Mouse (Mus musculus): ENCODE measurements around the gene Mycbp2. TPM values are rescaled to one million over a fixed set of nuclear protein-coding genes. Genes with fewer than 3 reads are reported as not detected.

Mycbp2 gene
- polyA plus RNA-seq, 1 experiment from 2014 or later: 19.4 TPM

DNA sequence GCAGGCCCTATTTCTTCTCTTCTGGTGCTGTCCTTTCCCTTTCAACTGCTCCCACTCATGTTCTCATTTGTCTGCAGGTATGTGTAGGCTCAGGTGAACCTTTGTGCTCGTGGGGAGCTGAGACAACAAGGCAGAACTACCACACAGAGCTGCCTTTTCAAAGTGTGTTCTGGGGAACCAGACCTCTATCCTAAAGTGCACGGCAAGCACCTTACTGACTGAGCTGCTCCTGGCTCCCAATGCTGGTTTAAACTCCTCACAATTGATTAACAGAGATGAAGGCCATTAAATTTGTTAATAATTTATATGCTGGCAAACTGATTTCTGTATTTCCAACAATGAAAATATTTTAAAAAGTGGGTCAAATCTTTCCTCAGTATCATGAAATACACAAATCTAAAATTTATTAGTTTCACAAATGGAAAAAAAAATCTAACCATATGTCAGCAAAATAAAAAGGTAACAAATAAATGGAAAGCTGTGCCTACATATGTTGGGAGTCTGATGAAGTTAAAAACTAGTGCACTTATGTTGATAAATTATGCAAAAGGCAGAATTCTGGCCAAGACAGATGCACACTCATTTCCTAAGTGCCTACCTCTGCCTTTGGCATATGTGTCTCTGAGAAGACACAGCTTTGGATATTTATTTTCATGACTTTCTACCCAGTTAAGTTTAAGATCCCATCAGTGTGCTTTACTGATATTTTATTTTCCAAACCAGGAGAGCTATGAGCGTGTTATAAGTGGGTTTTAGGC is 233.8 kb downstream of the Mycbp2 start:
- ATAC-seq (ENCODE audit: insufficient number of reproducible peaks, low FRiP score, low TSS enrichment, low read depth) (no peak), DNase-seq (ENCODE audit: low spot score) (no peak)
- H3K27ac ChIP-seq (replicated peaks; ENCODE audit: low read depth, low read length): no peak overlapping the region
- H3K4me1 ChIP-seq (ENCODE audit: control insufficient read depth, insufficient read depth, low read length): no peaks in the 10 kb centered on the region
- no peaks in the 10 kb centered on the region for H3K9me3 ChIP-seq (ENCODE audit: control insufficient read depth, low read length)
- H3K4me2 ChIP-seq (ENCODE audit: low read depth, severe bottlenecking): no peak overlapping the region
- no peak overlapping the region for H3K4me3 ChIP-seq (ENCODE audit: low read depth, low read length)
- 88% methylated on average over 3 of the region's 3 CpGs for WGBS
- H3K9ac ChIP-seq (ENCODE audit: low read length): no peak overlapping the region
- peaks cover 8% of the 10 kb centered on the region; the same call in 1 of the 2 replicates for H3K36me3 ChIP-seq (ENCODE audit: control insufficient read depth, insufficient read depth, low read length)
- no peaks in the 10 kb centered on the region for H3K27me3 ChIP-seq (ENCODE audit: control insufficient read depth, insufficient read depth, low read length)

DNA sequence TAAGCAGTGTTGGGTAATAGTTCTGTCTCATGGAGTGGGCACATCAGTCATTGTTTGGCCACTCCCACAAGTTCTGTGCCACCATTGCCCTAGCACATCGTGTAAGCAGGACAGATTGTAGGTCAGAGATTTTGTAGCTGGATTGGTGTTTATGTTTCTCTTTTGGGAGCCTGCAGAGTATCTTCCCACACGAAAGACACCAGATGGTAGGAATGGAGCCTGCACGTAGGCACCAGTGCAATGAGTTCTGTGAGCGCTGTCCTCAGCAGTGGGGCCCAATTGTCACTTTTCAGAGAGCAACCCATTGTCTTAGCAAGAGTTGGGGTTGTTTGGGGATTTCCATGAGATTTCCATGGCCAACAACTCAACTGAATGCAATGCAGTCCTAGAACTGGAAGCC is 236.6 kb downstream of the Mycbp2 start:
- no peaks in the 10 kb centered on the region for H3K27me3 ChIP-seq (ENCODE audit: control insufficient read depth, insufficient read depth, low read length)
- 89% methylated on average over 4 of the region's 4 CpGs for WGBS
- no peak for ATAC-seq (ENCODE audit: insufficient number of reproducible peaks, low FRiP score, low TSS enrichment, low read depth)
- no peak overlapping the region for H3K4me2 ChIP-seq (ENCODE audit: low read depth, severe bottlenecking)
- H3K4me3 ChIP-seq (ENCODE audit: low read depth, low read length): no peak overlapping the region
- no peak for DNase-seq (ENCODE audit: low spot score)
- 0 out of 2 replicates have a peak, but pooled peaks cover 4% of the 10 kb centered on the region for H3K36me3 ChIP-seq (ENCODE audit: control insufficient read depth, insufficient read depth, low read length)
- H3K27ac ChIP-seq (replicated peaks; ENCODE audit: low read depth, low read length): no peak overlapping the region
- H3K4me1 ChIP-seq (ENCODE audit: control insufficient read depth, insufficient read depth, low read length): no peaks in the 10 kb centered on the region
- no peaks in the 10 kb centered on the region for H3K9me3 ChIP-seq (ENCODE audit: control insufficient read depth, low read length)
- no peak overlapping the region for H3K9ac ChIP-seq (ENCODE audit: low read length)

DNA sequence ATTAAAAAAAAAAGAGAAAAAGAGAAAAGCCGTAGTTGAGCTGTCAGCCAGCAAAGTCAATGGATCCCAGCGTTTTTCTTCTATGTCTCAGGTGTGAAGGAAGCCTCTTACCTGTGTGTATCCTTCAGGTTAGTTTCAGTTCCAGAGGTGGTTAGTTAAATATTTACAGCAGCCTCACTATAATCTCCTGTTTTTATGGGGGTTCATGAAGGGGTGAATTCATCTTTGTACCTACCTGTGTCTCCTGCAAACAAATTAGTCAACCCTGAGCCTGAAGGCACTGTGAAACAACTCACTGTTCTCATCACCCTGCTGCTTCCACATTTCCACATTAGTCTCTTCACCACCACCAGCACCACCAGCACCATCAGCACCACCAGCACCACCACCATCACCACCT is 240.3 kb downstream of the Mycbp2 start:
- WGBS: 90% methylated on average over 2 of the region's 2 CpGs
- H3K36me3 ChIP-seq (ENCODE audit: control insufficient read depth, insufficient read depth, low read length): no peaks in the 10 kb centered on the region

DNA sequence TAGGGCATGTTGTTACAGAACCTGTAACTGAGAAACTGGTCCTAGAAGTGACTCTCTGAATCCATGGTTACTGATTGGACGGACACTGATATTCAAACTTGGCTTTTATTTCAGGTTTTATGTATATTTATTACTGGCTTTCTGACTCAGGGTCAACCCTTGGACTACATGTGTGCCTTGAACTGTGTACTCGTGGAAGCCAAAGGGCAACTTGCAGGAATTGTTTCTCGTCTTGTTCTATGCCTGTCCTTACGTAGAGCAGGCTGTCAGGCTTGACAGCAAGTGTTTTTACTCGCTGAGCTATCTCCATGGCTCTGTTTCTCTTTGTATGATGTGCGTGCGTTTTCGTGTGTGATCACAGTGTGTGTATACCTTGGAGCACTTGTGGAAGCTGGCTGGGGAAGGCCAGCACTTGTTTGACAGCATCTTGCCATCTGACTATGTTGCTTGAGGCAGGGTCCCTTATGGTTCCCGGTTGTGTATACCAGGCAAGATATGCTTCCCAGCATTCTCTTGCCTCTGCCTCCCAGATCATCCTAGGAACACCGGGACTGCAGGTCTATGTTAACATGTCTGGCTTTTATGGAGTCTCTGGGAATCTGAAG is 243.8 kb downstream of the Mycbp2 start:
- H3K9ac ChIP-seq (ENCODE audit: low read length): no peak overlapping the region
- no peaks in the 10 kb centered on the region for H3K36me3 ChIP-seq (ENCODE audit: control insufficient read depth, insufficient read depth, low read length)
- H3K4me1 ChIP-seq (ENCODE audit: control insufficient read depth, insufficient read depth, low read length): no peaks in the 10 kb centered on the region
- no peak overlapping the region for H3K4me3 ChIP-seq (ENCODE audit: low read depth, low read length)
- no peak overlapping the region for H3K27ac ChIP-seq (replicated peaks; ENCODE audit: low read depth, low read length)
- no peaks in the 10 kb centered on the region for H3K27me3 ChIP-seq (ENCODE audit: control insufficient read depth, insufficient read depth, low read length)
- 83% methylated on average over 10 of the region's 10 CpGs for WGBS
- H3K9me3 ChIP-seq (ENCODE audit: control insufficient read depth, low read length): no peaks in the 10 kb centered on the region
- no peak for DNase-seq (ENCODE audit: low spot score)
- ATAC-seq (ENCODE audit: insufficient number of reproducible peaks, low FRiP score, low TSS enrichment, low read depth): no peak
- no peak overlapping the region for H3K4me2 ChIP-seq (ENCODE audit: low read depth, severe bottlenecking)

More for the DNA sequence above, 240.3 kb downstream of the Mycbp2 start:
- no peaks in the 10 kb centered on the region for H3K27me3 ChIP-seq (ENCODE audit: control insufficient read depth, insufficient read depth, low read length)
- ATAC-seq (ENCODE audit: insufficient number of reproducible peaks, low FRiP score, low TSS enrichment, low read depth) (no peak), DNase-seq (ENCODE audit: low spot score) (no peak)
- no peak overlapping the region for H3K27ac ChIP-seq (replicated peaks; ENCODE audit: low read depth, low read length)
- H3K9ac ChIP-seq (ENCODE audit: low read length): no peak overlapping the region
- H3K4me3 ChIP-seq (ENCODE audit: low read depth, low read length): no peak overlapping the region
- no peak overlapping the region for H3K4me2 ChIP-seq (ENCODE audit: low read depth, severe bottlenecking)
- H3K4me1 ChIP-seq (ENCODE audit: control insufficient read depth, insufficient read depth, low read length): no peaks in the 10 kb centered on the region
- no peaks in the 10 kb centered on the region for H3K9me3 ChIP-seq (ENCODE audit: control insufficient read depth, low read length)

DNA sequence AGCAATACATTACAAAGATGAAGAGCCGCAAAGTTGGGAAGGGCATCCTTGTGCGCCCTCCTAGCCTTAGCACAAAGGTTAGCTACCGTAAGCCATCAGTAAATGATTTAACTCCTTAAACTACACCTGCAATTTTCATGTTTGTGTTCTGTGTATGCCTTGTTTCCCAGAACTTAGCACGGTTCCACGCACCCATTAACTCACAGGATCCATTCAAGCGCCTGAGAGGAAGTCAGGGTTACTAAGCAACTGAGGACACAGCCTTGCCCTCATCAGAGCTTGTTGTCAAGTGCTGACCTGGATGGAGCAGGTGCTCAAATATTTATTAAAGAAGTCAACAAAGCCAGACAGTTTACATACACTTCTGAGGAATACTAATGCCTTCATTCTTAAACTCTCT is 244.4 kb downstream of the Mycbp2 start:
- Histone ChIP-seq H3K4me2 (ENCODE audit: low read depth, severe bottlenecking) (no peak overlapping the region), H3K27ac (replicated peaks; ENCODE audit: low read depth, low read length) (no peak overlapping the region), H3K4me1 (ENCODE audit: control insufficient read depth, insufficient read depth, low read length) (no peaks in the 10 kb centered on the region), H3K9ac (ENCODE audit: low read length) (no peak overlapping the region), H3K4me3 (ENCODE audit: low read depth, low read length) (no peak overlapping the region), H3K9me3 (ENCODE audit: control insufficient read depth, low read length) (no peaks in the 10 kb centered on the region), H3K27me3 (ENCODE audit: control insufficient read depth, insufficient read depth, low read length) (no peaks in the 10 kb centered on the region), H3K36me3 (ENCODE audit: control insufficient read depth, insufficient read depth, low read length) (no peaks in the 10 kb centered on the region)
- ATAC-seq (ENCODE audit: insufficient number of reproducible peaks, low FRiP score, low TSS enrichment, low read depth) (no peak), DNase-seq (ENCODE audit: low spot score) (no peak)
- 74% methylated on average over 6 of the region's 6 CpGs for WGBS

DNA sequence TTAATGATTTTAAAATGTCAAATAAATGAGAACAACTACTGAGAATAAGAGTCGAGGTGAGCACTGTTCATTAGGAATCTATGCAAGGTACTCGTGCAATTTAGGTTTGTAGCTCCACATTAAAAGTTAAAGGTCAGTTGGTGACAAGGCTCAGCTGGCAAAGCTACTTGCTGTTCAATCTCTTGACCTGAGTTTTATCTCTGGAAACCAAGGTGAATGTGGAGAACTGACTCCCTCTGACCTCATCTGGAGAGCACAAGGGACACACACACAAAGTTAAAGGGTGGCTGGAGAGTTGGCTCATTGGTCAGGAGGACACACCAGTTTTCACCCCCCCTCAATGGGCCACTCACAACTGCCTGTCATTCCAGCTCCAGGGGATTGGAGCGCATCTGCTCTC is 245.4 kb downstream of the Mycbp2 start:
- no peaks in the 10 kb centered on the region for H3K9me3 ChIP-seq (ENCODE audit: control insufficient read depth, low read length)
- H3K4me2 ChIP-seq (ENCODE audit: low read depth, severe bottlenecking): no peak overlapping the region
- no peak for ATAC-seq (ENCODE audit: insufficient number of reproducible peaks, low FRiP score, low TSS enrichment, low read depth)
- DNase-seq (ENCODE audit: low spot score): no peak
- no peak overlapping the region for H3K27ac ChIP-seq (replicated peaks; ENCODE audit: low read depth, low read length)
- H3K27me3 ChIP-seq (ENCODE audit: control insufficient read depth, insufficient read depth, low read length): no peaks in the 10 kb centered on the region
- H3K4me1 ChIP-seq (ENCODE audit: control insufficient read depth, insufficient read depth, low read length): no peaks in the 10 kb centered on the region
- H3K36me3 ChIP-seq (ENCODE audit: control insufficient read depth, insufficient read depth, low read length): no peaks in the 10 kb centered on the region
- 80% methylated on average over 3 of the region's 3 CpGs for WGBS
- H3K4me3 ChIP-seq (ENCODE audit: low read depth, low read length): no peak overlapping the region
- H3K9ac ChIP-seq (ENCODE audit: low read length): no peak overlapping the region

DNA sequence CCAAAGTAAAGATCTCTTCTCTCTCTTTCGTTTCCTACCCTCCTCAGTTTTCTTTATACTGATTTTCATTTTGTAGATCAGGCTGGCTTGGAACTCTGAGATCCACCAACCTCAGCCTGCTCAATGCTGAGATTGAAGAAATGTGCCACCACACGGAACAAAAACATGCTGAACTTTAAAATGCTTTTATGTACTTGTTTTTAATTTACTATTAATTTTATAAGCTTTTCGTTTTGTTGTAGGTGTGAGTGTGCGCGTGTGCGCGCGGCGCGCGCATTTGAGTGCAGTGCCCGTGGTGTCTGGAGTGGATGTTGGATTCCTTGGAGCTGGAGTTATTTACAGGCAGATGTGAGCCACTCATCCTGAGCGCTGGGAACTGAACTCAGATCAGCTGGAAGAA is 246.3 kb downstream of the Mycbp2 start:
- no peak overlapping the region for H3K4me2 ChIP-seq (ENCODE audit: low read depth, severe bottlenecking)
- no peaks in the 10 kb centered on the region for H3K36me3 ChIP-seq (ENCODE audit: control insufficient read depth, insufficient read depth, low read length)
- H3K4me1 ChIP-seq (ENCODE audit: control insufficient read depth, insufficient read depth, low read length): no peaks in the 10 kb centered on the region
- no peak overlapping the region for H3K4me3 ChIP-seq (ENCODE audit: low read depth, low read length)
- H3K27ac ChIP-seq (replicated peaks; ENCODE audit: low read depth, low read length): no peak overlapping the region
- no peak for DNase-seq (ENCODE audit: low spot score)
- ATAC-seq (ENCODE audit: insufficient number of reproducible peaks, low FRiP score, low TSS enrichment, low read depth): no peak
- no peak overlapping the region for H3K9ac ChIP-seq (ENCODE audit: low read length)
- 82% methylated on average over 13 of the region's 13 CpGs for WGBS
- H3K9me3 ChIP-seq (ENCODE audit: control insufficient read depth, low read length): no peaks in the 10 kb centered on the region
- H3K27me3 ChIP-seq (ENCODE audit: control insufficient read depth, insufficient read depth, low read length): no peaks in the 10 kb centered on the region

DNA sequence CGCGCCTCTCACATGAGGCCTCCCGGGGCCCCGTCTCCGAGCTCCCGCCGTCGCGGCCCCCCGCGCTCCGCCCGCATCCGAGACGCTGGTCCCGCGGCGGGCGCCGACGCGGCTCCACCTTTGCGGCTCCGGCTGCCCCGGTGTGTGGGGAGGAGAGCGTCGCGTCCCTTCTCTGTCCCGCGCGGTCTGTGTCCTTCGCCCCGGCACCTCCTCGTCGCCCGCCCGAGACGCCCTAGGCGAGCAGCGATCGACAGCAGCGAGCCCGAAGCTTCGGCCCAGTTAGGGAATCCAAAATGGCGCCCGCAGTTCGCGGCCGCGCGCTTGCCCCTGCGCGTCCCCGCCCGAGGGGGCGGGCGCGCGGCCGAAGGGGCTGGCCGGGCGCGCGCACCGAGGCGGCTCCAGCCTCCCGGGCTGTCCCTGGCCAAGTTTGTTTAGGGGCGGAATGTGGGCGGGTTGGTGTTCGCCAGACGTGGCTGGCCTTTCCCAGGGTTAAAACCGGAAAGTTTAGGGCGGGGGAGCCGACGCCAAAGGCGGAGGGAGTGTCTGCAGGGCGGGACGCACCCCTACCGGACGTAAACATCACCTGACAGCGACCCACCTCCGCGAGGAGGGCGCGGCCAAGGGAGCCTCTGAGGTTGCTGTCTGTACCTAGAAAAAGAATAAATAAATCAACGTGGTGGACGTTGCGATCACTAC is 247.2 kb downstream of the Mycbp2 start, which contains the start of gene Fbxl3:
Gene Fbxl3 (minus strand): TSS at position 329 of the 696 bp plus-strand sequence.
- WGBS: under 1% methylated on average over 86 of the region's 88 CpGs
- H3K36me3 ChIP-seq (ENCODE audit: control insufficient read depth, insufficient read depth, low read length): no peaks in the 10 kb centered on the region; the same call in 1 of the 2 replicates
- DNase-seq (ENCODE audit: low spot score) (peak; percentile 90), ATAC-seq (ENCODE audit: insufficient number of reproducible peaks, low FRiP score, low TSS enrichment, low read depth) (peak; percentile 95)
- peak within 1 kb of the TSS; percentile 99 for H3K27ac ChIP-seq (replicated peaks; ENCODE audit: low read depth, low read length)
- H3K4me3 ChIP-seq (ENCODE audit: low read depth, low read length): peak within 1 kb of the TSS; percentile 85
- H3K9me3 ChIP-seq (ENCODE audit: control insufficient read depth, low read length): no peaks in the 10 kb centered on the region
- no peaks in the 10 kb centered on the region for H3K27me3 ChIP-seq (ENCODE audit: control insufficient read depth, insufficient read depth, low read length)
- H3K4me1 ChIP-seq (ENCODE audit: control insufficient read depth, insufficient read depth, low read length): no peaks in the 10 kb centered on the region
- H3K4me2 ChIP-seq (ENCODE audit: low read depth, severe bottlenecking): peak within 1 kb of the TSS; percentile 62
- peak within 1 kb of the TSS; percentile 99 for H3K9ac ChIP-seq (ENCODE audit: low read length)

All from limb, embryonic 11.5 days (tissue).